Mouse (Mus musculus) cerebellum, postnatal 4 days (tissue): ENCODE measurements at regions not wholly inside any gene's neighbourhood (a gene's known extent, or its start where the extent isn't known, plus 50 kb on each side); places are given as distances from the start of the nearest gene placed in this dataset.

Experiments
- DNase-seq, 2 experiments: peaks; one replicate each; pipeline ENCODE4 v3.0.0; 2022; ENCODE audit warnings: low spot score in 2 of 2, mixed read lengths in 1 of 2

DNA sequence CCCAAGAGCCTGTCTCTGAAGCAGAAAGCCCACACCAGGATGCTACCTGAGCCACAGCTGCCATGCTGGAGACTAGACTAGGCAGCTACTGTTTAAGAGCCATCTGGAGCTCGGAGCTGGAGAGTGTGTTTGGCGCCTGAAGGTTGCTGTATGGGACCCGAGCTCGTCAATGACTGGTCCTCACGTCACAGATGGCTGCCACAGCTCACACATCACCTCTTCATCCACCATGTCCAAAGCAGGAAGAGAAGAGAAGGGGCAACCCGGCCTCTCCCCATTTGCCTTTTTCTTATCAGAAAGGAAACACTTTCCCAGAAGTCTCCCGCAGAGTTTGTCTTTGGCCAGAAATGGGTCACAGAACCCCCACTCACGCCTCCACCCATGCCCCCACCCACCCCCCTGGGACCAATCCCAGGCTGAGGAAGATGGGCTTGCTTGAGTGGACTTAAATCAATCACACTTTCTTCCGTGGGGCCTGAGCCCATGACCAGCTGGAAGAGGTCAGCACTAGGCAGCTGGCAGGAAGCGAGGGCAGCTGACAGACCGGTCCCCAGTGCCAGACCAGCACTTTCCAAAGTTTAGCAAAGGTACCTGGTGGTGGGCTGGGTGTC, 53.5 kb upstream of the Ptpn1 start:
- no peak for DNase-seq

- no peak for DNase-seq
Measured at GRCm38 (mm10) chr2:167877254-167877870, 54.5 kb upstream of the Ptpn1 start.

- DNase-seq = no peak
Measured at GRCm38 (mm10) chr2:167872507-167872906, 59.4 kb upstream of the Ptpn1 start.

GRCm38 (mm10) chr2:167870153-167870552, 61.7 kb upstream of the Ptpn1 start:
- no peak for DNase-seq

- peak in 1 of 2 experiments; percentile 23 for DNase-seq
Measured at GRCm38 (mm10) chr2:167866751-167867150, 65.1 kb upstream of the Ptpn1 start.

- DNase-seq = no peak
Measured at GRCm38 (mm10) chr2:167865525-167865924, 66.3 kb upstream of the Ptpn1 start.

- no peak for DNase-seq
Measured at GRCm38 (mm10) chr2:167864672-167865071, 67.2 kb upstream of the Ptpn1 start.

DNA sequence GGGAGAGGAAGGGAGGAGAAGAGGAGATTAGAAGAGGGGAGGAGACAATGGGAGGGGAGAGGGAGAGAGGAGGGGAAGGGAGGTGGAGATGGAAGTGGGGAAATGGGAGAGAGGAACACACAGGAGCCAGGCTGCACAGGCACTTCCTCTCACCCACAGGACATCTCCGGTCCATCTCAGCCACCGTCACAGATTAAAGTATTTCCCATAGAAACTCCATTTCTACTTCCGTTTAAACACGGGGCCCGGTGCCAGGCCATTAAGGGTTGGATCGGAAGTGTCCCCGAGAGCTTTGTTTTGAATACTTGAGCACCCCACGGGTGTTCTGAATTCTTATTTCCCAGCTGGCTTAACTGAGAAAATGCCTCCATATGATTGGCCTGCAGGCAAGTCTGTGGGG, 67.6 kb upstream of the Ptpn1 start:
- no peak for DNase-seq

DNA sequence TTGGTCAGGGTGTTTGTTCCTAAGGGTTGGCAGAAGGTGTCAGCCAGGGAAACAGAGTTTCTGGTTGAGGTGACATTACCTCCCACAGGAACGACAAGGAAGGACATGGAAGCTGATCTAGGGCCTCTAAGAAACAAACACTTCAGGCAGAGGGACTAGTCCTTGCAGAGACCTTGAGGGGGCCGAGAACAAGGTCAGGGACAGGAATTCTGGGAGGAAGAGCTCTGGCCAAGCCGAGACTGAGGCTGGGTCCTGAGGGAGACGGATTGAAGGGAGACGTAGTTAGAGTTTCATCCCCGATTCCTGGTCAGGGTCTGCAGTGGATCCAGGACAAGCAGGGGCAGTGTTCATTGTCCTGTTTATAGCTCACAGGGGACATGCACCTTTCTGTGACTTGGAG, 68.2 kb upstream of the Ptpn1 start:
- no peak for DNase-seq

GRCm38 (mm10) chr2:167861178-167861520, 70.7 kb upstream of the Ptpn1 start:
- DNase-seq = no peak

GRCm38 (mm10) chr2:167860457-167861177, 71.2 kb upstream of the Ptpn1 start:
- DNase-seq = peak; percentile 43 to 75

GRCm38 (mm10) chr2:167859575-167859974, 72.3 kb upstream of the Ptpn1 start:
- DNase-seq = no peak

DNA sequence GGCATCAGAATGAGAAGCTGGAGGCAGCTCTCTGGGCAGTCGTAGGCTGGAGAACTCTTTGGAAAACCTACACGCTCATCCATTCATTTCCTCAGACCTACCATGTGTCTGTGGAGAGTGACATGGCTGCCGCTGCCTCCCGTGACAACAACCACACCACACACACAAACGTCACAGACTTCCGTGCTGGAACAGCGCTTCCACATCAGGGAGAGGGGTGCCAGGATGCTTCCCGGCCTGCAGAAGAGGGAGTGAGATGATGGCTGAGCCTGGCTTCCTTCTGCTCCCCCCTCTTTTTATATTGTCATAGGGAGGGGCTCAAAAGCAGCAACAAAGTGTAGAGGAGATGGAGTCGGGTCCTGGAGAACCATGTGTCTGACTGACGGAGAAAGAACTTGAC, 73.5 kb upstream of the Ptpn1 start:
- no peak for DNase-seq

- DNase-seq = no peak
Measured at GRCm38 (mm10) chr2:167857911-167858310, 73.9 kb upstream of the Ptpn1 start.

DNA sequence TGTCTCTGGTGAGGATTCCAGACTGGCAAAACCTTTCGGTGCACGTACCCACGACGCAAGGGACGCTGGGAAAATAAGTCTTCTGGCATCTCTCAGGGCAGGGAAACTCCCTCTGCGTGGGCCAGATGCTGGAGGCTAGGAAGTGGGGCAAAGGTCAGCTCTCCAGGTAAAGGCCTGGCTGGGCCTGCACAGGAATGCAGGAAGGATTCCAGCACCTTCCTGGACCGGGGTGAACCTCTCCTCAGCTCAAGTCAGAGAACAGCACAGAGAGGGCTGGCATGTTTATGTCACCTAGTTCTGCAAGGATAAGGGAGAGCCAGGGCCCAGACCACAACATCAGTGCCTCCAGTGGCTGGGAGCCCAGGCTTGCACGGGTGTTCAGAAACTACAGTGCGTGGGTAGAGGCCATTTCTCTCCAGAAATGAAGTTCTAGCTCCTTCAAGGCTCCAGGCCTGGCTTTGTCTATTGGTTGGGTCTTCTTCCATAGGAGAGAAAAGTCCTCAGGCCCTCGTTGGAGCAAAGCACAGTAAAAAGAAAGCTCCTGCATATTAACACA, 74.9 kb upstream of the Ptpn1 start:
- DNase-seq = no peak

DNA sequence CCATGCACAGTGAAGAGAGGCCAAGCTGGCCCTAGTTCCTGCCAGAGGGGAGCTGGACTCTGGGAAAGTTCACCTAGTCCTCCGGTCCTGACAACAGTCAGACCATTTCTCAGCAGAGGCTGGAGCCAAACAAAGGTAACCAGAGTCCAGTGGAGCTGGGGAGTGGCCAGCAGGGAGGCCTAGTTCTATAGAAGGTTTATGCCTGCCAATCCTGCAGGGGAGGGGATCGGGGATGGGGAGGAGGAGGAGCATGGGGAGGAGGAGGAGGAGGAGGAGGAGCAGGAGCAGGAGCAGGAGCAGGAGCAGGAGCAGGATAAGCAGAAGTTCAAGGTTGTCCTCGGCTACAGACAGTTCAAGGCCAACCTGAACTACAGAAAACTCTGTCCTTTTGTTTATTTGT, 75.8 kb upstream of the Ptpn1 start:
- DNase-seq = no peak

- DNase-seq = no peak
Measured at GRCm38 (mm10) chr2:167854060-167854459, 77.8 kb upstream of the Ptpn1 start.

DNA sequence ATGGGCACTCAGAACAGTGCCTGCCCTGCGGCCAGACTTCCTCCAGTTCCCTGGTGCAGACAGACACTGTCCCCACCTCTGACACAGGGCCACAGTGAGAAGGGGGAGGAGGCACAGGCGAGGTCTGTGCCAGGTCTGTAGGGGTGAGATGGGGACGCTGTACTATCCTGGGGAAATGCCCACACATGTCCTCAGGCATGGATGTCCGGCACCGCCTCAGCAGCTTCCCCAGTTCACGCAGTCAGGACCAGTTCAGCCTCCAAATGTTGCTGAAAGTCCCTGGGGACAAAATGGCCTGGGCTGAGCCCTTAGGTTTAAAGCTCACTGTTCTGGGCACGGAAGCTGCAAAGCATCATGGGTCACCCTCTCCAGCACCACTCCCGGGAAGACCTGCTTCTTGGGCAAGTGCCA, 78.4 kb upstream of the Ptpn1 start:
- DNase-seq = no peak

DNA sequence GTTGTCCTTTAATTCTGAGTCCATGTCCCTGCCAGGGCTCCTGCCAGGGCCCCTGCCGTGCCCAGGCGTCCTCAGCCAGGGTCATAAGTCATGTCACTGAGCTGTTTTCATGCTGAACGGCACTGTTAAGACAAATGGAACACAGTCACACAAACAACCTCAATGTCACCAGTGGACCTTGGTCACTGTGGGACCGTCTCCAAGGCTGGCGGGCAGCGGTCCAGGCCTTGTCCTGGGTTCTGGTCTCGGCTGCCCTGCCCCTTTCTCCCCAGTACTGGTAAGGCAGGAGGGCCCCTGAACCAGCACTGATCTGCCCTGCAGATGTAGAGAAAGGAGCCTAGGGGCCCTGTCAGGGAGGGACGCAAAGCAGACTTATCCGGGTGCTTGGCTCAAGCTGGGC, 79.3 kb upstream of the Ptpn1 start:
- no peak for DNase-seq

DNA sequence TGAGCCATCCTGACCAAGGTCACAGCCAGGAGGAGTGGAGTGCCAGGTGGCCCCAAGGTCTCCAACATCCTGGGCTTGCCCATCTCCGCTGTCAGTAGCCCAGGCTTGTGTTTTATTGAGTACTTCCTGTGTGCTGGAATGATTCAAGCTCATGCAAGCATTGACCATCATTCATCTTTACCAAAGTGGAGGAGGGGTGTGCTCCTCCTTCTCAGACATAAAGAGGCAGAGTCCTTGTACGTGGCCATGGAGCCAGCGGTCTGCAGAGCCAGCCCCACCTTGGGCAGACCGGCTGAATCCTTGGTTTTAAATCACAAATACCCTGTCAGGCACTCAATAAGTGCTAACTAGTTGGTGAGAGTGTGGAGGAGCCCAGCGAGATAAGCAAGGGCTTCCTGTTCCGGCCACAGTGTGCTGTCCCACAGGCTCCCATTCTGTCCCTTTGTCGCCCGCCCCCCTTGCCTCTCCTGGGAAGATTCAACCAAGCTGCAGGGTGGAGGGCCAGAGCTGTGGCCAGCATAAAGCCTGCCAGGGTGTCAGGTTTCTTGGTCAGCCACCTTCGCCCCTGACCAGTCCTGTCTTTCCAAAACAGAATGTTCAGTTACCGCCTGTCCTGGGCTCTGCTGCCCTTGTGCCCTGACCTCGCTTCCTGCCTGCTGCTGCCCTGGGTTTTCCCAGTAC, 80.5 kb upstream of the Ptpn1 start:
- no peak for DNase-seq

GRCm38 (mm10) chr2:167849999-167850552, 81.8 kb upstream of the Ptpn1 start:
- DNase-seq = no peak
